Mouse (Mus musculus) stomach, embryonic 14.5 days (tissue): ENCODE data around the gene Cemip. TPM values are rescaled to one million over a fixed set of nuclear protein-coding genes. Genes with fewer than 3 reads are reported as not detected.

Source experiments
- ATAC-seq: fragments of 200-750 bp; cut with Nextera tagmentation; 2 replicates; pipeline ENCODE4 v1.8.0; 2017; ENCODE audit warnings: low read depth, moderate TSS enrichment; ENCODE audit not compliant: insufficient number of reproducible peaks, insufficient read depth, low FRiP score
- H3K27ac ChIP-seq: fragments of 300-500 bp; sonication (generic); 2 replicates; pipeline ENCODE4 v1.5.1; 2014; ENCODE audit warnings: mild to moderate bottlenecking, low read length, moderate library complexity, mixed read lengths
- H3K27me3 ChIP-seq: fragments of 300-500 bp; sonication (generic); 2 replicates; pipeline ENCODE4 v1.6.1; 2014; ENCODE audit warnings: low read length, control low read depth, mixed read lengths; ENCODE audit not compliant: control insufficient read depth, insufficient read depth
- H3K36me3 ChIP-seq: fragments of 300-500 bp; sonication (generic); 2 replicates; pipeline ENCODE4 v1.6.1; 2014; ENCODE audit warnings: mild to moderate bottlenecking, control low read depth, low read length, moderate library complexity, mixed read lengths; ENCODE audit not compliant: control insufficient read depth, insufficient read depth
- H3K4me1 ChIP-seq: fragments of 300-500 bp; sonication (generic); 2 replicates; pipeline ENCODE4 v1.6.1; 2014; ENCODE audit warnings: low read length, control low read depth, mixed read lengths; ENCODE audit not compliant: control insufficient read depth, insufficient read depth
- H3K4me2 ChIP-seq: fragments of 300-500 bp; sonication (generic); replicated peaks from 2 replicates; pipeline ENCODE4 v1.6.1; 2014; ENCODE audit warnings: low read depth, low read length, control low read depth
- H3K4me3 ChIP-seq: fragments of 300-500 bp; sonication (generic); 2 replicates; pipeline ENCODE4 v1.5.1; 2014; ENCODE audit warnings: low read depth, low read length, control low read depth
- H3K9ac ChIP-seq: fragments of 300-500 bp; sonication (generic); replicated peaks from 2 replicates; pipeline ENCODE4 v1.6.1; 2014; ENCODE audit warnings: low read depth, mild to moderate bottlenecking, control low read depth, low read length, moderate library complexity, mixed read lengths
- H3K9me3 ChIP-seq: fragments of 300-500 bp; sonication (generic); 2 replicates; pipeline ENCODE4 v1.6.1; 2016; ENCODE audit warnings: low read depth, low read length, control low read depth; ENCODE audit not compliant: control insufficient read depth
- WGBS: fragments of 180-500 bp; shearing (Covaris S2); extraction: QIAGEN DNeasy Blood & Tissue Kit; methylation state at CpG from one replicate; pipeline ENCODE4 v1.1.7; 2014; 5-methylcytosine and 5-hydroxymethylcytosine counted together
- polyA plus RNA-seq: library from polyadenylated mRNA; unstranded; fragments of >200 nt; fragmentation: Nextera tagmentation; extraction: Ambion mirVana; gene quantifications from 2 replicates; pipeline ENCODE4 v1.2.1, GENCODE M21; 2014

Cemip gene
- polyA plus RNA-seq, 1 experiment from 2014 or later, result 0.42 TPM

DNA sequence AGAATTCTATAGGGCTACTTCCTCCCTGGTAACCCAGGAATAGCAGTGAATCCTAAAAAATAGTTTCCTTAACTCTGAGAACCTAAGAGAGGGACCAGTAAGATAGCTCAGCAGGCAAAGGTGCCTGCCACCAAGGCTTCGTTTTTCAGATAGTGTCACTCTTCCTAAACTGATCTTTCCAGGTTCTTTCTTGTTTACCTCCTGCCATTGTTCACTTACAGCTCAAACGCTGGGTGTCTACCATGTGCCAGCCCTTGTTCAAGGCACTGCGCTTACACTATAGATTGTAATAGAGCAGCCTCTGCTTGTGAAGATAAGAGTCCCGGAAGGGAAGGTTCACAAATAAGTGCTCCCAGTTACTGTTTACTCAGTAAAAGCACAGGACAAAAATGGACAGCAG lies 200.5 kb downstream of the Cemip start:
- WGBS, result 73% methylated on average over 4 of the region's 4 CpGs
- Histone ChIP-seq H3K9ac (no peak overlapping the region), H3K4me1 (peaks cover 19% of the 10 kb centered on the region), H3K36me3 (peaks cover 7% of the 10 kb centered on the region; the same call in 1 of the 2 replicates), H3K9me3 (no peaks in the 10 kb centered on the region), H3K27ac (peak overlapping the region; percentile 66; the same call in 1 of the 2 replicates), H3K27me3 (no peaks in the 10 kb centered on the region), H3K4me3 (no peak overlapping the region), H3K4me2 (no peak overlapping the region)
- no peak for ATAC-seq

- peak; percentile 15 for ATAC-seq
- H3K36me3 ChIP-seq, result peaks cover 7% of the 10 kb centered on the region; the same call in 1 of the 2 replicates
- H3K9me3 ChIP-seq, result no peaks in the 10 kb centered on the region
- H3K4me2 ChIP-seq, result peak overlapping the region; percentile 88
- 35% methylated on average over 6 of the region's 6 CpGs for WGBS
- H3K9ac ChIP-seq, result no peak overlapping the region; the same call in 1 of the 2 replicates
- peak overlapping the region; percentile 87 for H3K4me3 ChIP-seq
- H3K4me1 ChIP-seq, result peaks cover 27% of the 10 kb centered on the region
- no peaks in the 10 kb centered on the region for H3K27me3 ChIP-seq
- H3K27ac ChIP-seq, result peak overlapping the region; percentile 99
These were observed 201.3 kb downstream of the Cemip start for GRCm38 (mm10) chr7:83884921-83885532.

- WGBS, result under 1% methylated on average over 69 of the region's 69 CpGs
- peak; percentile 79 for ATAC-seq
- H3K27ac ChIP-seq, result peak within 1 kb of the TSS; percentile 99
These were observed 202.2 kb downstream of the Cemip start, which contains the start of the genes Tlnrd1 and Mesd for GRCm38 (mm10) chr7:83884021-83884658. Gene Tlnrd1 (minus strand): TSS chr7:83884305. Gene Mesd (plus strand): TSS chr7:83884466.

GRCm38 (mm10) chr7:83883276-83884020 lies 202.9 kb downstream of the Cemip start:
- Histone ChIP-seq H3K36me3 (peaks cover 7% of the 10 kb centered on the region; the same call in 1 of the 2 replicates), H3K9ac (peak overlapping the region; percentile 86), H3K4me1 (peaks cover 42% of the 10 kb centered on the region), H3K4me3 (peak overlapping the region; percentile 87), H3K27me3 (no peaks in the 10 kb centered on the region), H3K9me3 (no peaks in the 10 kb centered on the region), H3K4me2 (peak overlapping the region; percentile 88), H3K27ac (peak overlapping the region; percentile 99)
- WGBS, result under 1% methylated on average over 69 of the region's 91 CpGs
- ATAC-seq, result peak; percentile 75

More at GRCm38 (mm10) chr7:83884021-83884658, 202.2 kb downstream of the Cemip start, which contains the start of the genes Tlnrd1 and Mesd:
- Histone ChIP-seq H3K9ac (peak within 1 kb of the TSS; percentile 86), H3K36me3 (peaks cover 7% of the 10 kb centered on the region; the same call in 1 of the 2 replicates), H3K4me1 (peaks cover 35% of the 10 kb centered on the region), H3K4me3 (peak within 1 kb of the TSS; percentile 87), H3K9me3 (no peaks in the 10 kb centered on the region), H3K27me3 (no peaks in the 10 kb centered on the region), H3K4me2 (peak within 1 kb of the TSS; percentile 88)

Other genes starting within 250 kb of the Cemip start
- 9.7 and 11.5 TPM in 2 replicates for gene Tlnrd1, start 202.2 kb downstream of the Cemip start, polyA plus RNA-seq
- gene Mesd, start 202.0 kb downstream of the Cemip start, polyA plus RNA-seq, result 93.7 and 94.3 TPM in 2 replicates
- gene Abhd17c, start 65.4 kb upstream of the Cemip start, polyA plus RNA-seq, result 13.5 and 14.3 TPM in 2 replicates